Mouse (Mus musculus): ENCODE measurements around the gene Lkaaear1. TPM values are rescaled to one million over a fixed set of nuclear protein-coding genes. Genes with fewer than 3 reads are reported as not detected.
A peak's percentile ranks its signal among the peaks of the same experiment; 100 is the strongest.

Gene Lkaaear1
- polyA plus RNA-seq, 1 experiment from 2014 or later: not detected

- ATAC-seq (ENCODE audit: low FRiP score, low read depth): no peak
- 3% methylated on average over 56 of the region's 56 CpGs for WGBS
- Histone ChIP-seq H3K27me3 (peaks cover 66% of the 10 kb centered on the region), H3K27ac (no peak overlapping the region), H3K4me2 (replicated peaks) (peak overlapping the region; percentile 85), H3K9ac (peak overlapping the region; percentile 64), H3K4me1 (peaks cover 31% of the 10 kb centered on the region), H3K9me3 (no peaks in the 10 kb centered on the region), H3K4me3 (peak overlapping the region; percentile 55), H3K36me3 (no peaks in the 10 kb centered on the region)
These were observed 27.8 kb downstream of the Lkaaear1 start for GRCm38 (mm10) chr2:181670285-181670912.

GRCm38 (mm10) chr2:181663298-181663630, 35.0 kb downstream of the Lkaaear1 start:
- no peak overlapping the region for H3K9ac ChIP-seq
- H3K36me3 ChIP-seq: no peaks in the 10 kb centered on the region
- no peak overlapping the region for H3K27ac ChIP-seq
- peaks cover 5% of the 10 kb centered on the region for H3K27me3 ChIP-seq
- no peak overlapping the region for H3K4me3 ChIP-seq
- peak; percentile 7; the same call in 1 of the 2 replicates for ATAC-seq (ENCODE audit: low FRiP score, low read depth)
- no peaks in the 10 kb centered on the region for H3K9me3 ChIP-seq
- H3K4me2 ChIP-seq (replicated peaks): no peak overlapping the region
- 29% methylated on average over 4 of the region's 4 CpGs for WGBS
- peaks cover 19% of the 10 kb centered on the region for H3K4me1 ChIP-seq

- no peak for ATAC-seq (ENCODE audit: low FRiP score, low read depth)
- 0 out of 2 replicates have a peak, but pooled peaks cover under 1% of the 10 kb centered on the region for H3K27me3 ChIP-seq
- H3K4me1 ChIP-seq: peaks cover 19% of the 10 kb centered on the region
- no peaks in the 10 kb centered on the region for H3K36me3 ChIP-seq
- no peak overlapping the region for H3K9ac ChIP-seq
- H3K4me3 ChIP-seq: no peak overlapping the region
- H3K4me2 ChIP-seq (replicated peaks): no peak overlapping the region
- no peak overlapping the region for H3K27ac ChIP-seq
- H3K9me3 ChIP-seq: no peaks in the 10 kb centered on the region
- WGBS: 72% methylated on average over 3 of the region's 3 CpGs
These were observed 35.5 kb downstream of the Lkaaear1 start for GRCm38 (mm10) chr2:181662620-181663297.

GRCm38 (mm10) chr2:181659609-181660055, 38.6 kb downstream of the Lkaaear1 start:
- H3K9me3 ChIP-seq: no peaks in the 10 kb centered on the region
- H3K4me2 ChIP-seq (replicated peaks): 0 out of 2 replicates have a peak overlapping the region, but pooled peaks have one; percentile 11
- H3K27ac ChIP-seq: no peak overlapping the region
- 9% methylated on average over 9 of the region's 9 CpGs for WGBS
- no peak overlapping the region for H3K4me3 ChIP-seq
- H3K4me1 ChIP-seq: peaks cover 33% of the 10 kb centered on the region
- H3K36me3 ChIP-seq: peaks cover 29% of the 10 kb centered on the region
- peak; percentile 38 for ATAC-seq (ENCODE audit: low FRiP score, low read depth)
- no peak overlapping the region for H3K9ac ChIP-seq
- no peaks in the 10 kb centered on the region for H3K27me3 ChIP-seq

DNA sequence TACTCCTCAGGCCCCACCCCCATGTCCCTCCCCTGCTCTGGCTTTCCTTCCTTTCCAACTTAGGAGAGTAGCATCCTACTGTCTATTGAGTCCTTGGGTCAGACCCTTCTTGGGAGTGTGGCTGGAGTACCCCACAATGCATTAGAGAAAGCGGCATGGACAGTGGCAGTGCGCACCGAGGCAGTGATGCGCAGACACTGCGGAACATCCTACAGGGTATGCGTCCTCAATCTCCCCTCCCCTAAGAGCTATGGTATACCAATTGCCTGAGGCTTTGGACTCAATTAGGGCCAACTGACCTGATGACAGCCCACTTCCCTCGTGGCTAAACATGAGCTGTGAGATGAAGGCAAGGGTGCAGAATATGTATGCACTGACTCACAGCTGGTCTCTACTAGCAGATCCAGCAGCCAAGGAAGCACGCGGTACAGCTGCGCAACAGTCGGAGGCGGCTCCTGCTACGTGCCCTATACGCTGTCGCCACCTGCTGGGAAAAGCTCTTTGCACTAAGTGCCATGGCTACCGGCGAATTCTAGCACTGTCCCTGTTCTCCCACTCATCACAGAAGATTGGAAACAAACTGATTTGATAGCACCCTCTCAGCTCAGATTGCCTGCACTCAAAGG, 39.2 kb downstream of the Lkaaear1 start:
- H3K27ac ChIP-seq: no peak overlapping the region
- no peak overlapping the region for H3K9ac ChIP-seq
- ATAC-seq (ENCODE audit: low FRiP score, low read depth): peak; percentile 37; the same call in 1 of the 2 replicates
- H3K4me3 ChIP-seq: no peak overlapping the region
- no peaks in the 10 kb centered on the region for H3K27me3 ChIP-seq
- H3K9me3 ChIP-seq: no peaks in the 10 kb centered on the region
- 40% methylated on average over 17 of the region's 17 CpGs for WGBS
- H3K4me1 ChIP-seq: peaks cover 33% of the 10 kb centered on the region
- H3K4me2 ChIP-seq (replicated peaks): 0 out of 2 replicates have a peak overlapping the region, but pooled peaks have one; percentile 11
- H3K36me3 ChIP-seq: peaks cover 34% of the 10 kb centered on the region

GRCm38 (mm10) chr2:181658528-181658927, 39.7 kb downstream of the Lkaaear1 start:
- no peaks in the 10 kb centered on the region for H3K9me3 ChIP-seq
- H3K4me1 ChIP-seq: peaks cover 33% of the 10 kb centered on the region
- no peak overlapping the region for H3K9ac ChIP-seq
- peaks cover 39% of the 10 kb centered on the region for H3K36me3 ChIP-seq
- 85% methylated on average over 7 of the region's 7 CpGs for WGBS
- ATAC-seq (ENCODE audit: low FRiP score, low read depth): no peak
- H3K27ac ChIP-seq: no peak overlapping the region
- H3K4me2 ChIP-seq (replicated peaks): no peak overlapping the region
- no peak overlapping the region for H3K4me3 ChIP-seq
- no peaks in the 10 kb centered on the region for H3K27me3 ChIP-seq

DNA sequence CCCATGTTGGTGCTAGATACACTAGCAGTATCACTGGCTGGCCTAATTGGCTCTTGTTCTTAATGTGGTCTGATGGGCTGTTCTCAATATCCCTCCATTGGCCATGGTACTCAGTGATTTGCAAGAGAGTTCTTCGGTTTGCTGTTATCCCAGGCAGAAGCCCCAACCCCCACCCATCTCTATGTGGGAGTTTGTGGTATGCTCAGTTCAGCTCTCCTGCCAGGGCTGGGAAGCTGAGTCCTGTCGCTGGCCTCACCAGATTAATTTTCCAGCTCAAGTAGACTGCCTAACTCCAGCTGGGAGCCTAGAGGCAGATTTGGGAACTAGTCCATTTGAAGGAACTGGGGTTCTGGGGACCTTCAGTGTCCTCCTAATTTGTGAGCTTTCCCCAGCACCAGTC, 40.8 kb downstream of the Lkaaear1 start:
- no peak overlapping the region for H3K27ac ChIP-seq
- H3K4me3 ChIP-seq: no peak overlapping the region
- H3K36me3 ChIP-seq: peaks cover 50% of the 10 kb centered on the region
- peaks cover 33% of the 10 kb centered on the region for H3K4me1 ChIP-seq
- no peak overlapping the region for H3K4me2 ChIP-seq (replicated peaks)
- H3K9ac ChIP-seq: no peak overlapping the region
- ATAC-seq (ENCODE audit: low FRiP score, low read depth): no peak
- 64% methylated on average over 2 of the region's 2 CpGs for WGBS
- H3K27me3 ChIP-seq: no peaks in the 10 kb centered on the region
- H3K9me3 ChIP-seq: no peaks in the 10 kb centered on the region

DNA sequence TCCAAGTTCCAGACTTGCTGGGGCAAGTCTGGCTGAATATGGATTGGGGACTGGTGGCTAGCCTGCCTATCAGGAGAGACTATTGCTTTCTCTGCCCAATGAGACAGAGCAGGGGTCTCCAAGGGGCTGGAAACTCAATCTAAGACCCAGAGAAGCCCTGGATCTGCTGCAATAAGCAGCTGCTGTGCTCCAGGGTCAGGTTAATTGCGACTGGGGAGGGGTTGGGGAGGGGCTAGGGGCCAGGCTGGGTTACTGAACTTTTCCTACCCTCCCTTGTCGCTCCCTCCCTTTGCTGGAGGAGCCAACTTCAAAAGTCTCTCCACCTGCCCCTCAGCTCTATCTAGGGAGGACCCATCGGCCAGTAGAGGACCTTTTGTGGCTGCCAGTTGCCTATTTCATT, 41.5 kb downstream of the Lkaaear1 start, which contains the start of gene Gm29797:
Gene Gm29797 (plus strand): TSS at position 301 of the 400 bp plus-strand sequence.
- 40% methylated on average over 3 of the region's 3 CpGs for WGBS
- peaks cover 30% of the 10 kb centered on the region for H3K4me1 ChIP-seq
- H3K9ac ChIP-seq: no peak within 1 kb of the TSS
- H3K27ac ChIP-seq: no peak within 1 kb of the TSS
- no peak for ATAC-seq (ENCODE audit: low FRiP score, low read depth)
- no peak within 1 kb of the TSS for H3K4me2 ChIP-seq (replicated peaks)
- H3K4me3 ChIP-seq: no peak within 1 kb of the TSS
- no peaks in the 10 kb centered on the region for H3K27me3 ChIP-seq
- H3K9me3 ChIP-seq: no peaks in the 10 kb centered on the region
- peaks cover 57% of the 10 kb centered on the region for H3K36me3 ChIP-seq

DNA sequence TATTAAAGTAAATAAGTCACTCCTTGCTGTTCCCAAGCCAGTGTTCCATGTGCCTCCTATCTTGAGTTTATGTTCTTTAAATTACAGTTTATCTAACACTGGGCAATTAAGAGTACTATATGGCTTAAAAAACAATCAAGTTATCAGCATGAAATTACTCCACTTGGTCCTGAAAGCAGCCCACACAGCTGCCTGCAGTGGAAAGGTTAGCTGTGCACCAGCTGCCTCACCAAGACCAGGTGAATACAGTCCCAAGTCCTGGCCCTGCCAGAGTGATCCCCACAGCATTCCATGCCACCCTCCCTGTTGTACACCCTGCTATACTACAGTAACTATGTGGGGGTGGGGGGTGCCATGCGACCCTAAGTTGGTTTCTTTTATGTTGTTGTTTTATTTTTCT, 44.7 kb downstream of the Lkaaear1 start:
- no peak overlapping the region for H3K4me3 ChIP-seq
- H3K4me1 ChIP-seq: peaks cover 14% of the 10 kb centered on the region
- no peak for ATAC-seq (ENCODE audit: low FRiP score, low read depth)
- no peak overlapping the region for H3K9ac ChIP-seq
- H3K27ac ChIP-seq: no peak overlapping the region
- no peaks in the 10 kb centered on the region for H3K9me3 ChIP-seq
- 90% methylated on average over 1 of the region's 1 CpGs for WGBS
- peaks cover 88% of the 10 kb centered on the region for H3K36me3 ChIP-seq
- no peaks in the 10 kb centered on the region for H3K27me3 ChIP-seq
- H3K4me2 ChIP-seq (replicated peaks): no peak overlapping the region

- ATAC-seq (ENCODE audit: low FRiP score, low read depth): no peak
- peaks cover 14% of the 10 kb centered on the region for H3K4me1 ChIP-seq
- no peak overlapping the region for H3K27ac ChIP-seq
- no peaks in the 10 kb centered on the region for H3K9me3 ChIP-seq
- no peak overlapping the region for H3K4me2 ChIP-seq (replicated peaks)
- H3K36me3 ChIP-seq: peaks cover 93% of the 10 kb centered on the region
- H3K9ac ChIP-seq: no peak overlapping the region
- no peak overlapping the region for H3K4me3 ChIP-seq
- no peaks in the 10 kb centered on the region for H3K27me3 ChIP-seq
These were observed 45.2 kb downstream of the Lkaaear1 start for GRCm38 (mm10) chr2:181653065-181653464.

GRCm38 (mm10) chr2:181648926-181649325, 49.3 kb downstream of the Lkaaear1 start:
- Histone ChIP-seq H3K9me3 (no peaks in the 10 kb centered on the region), H3K9ac (no peak overlapping the region), H3K4me3 (no peak overlapping the region), H3K36me3 (peaks cover 88% of the 10 kb centered on the region), H3K27ac (no peak overlapping the region), H3K4me1 (peaks cover 16% of the 10 kb centered on the region), H3K27me3 (no peaks in the 10 kb centered on the region), H3K4me2 (replicated peaks) (no peak overlapping the region)
- ATAC-seq (ENCODE audit: low FRiP score, low read depth): no peak
- 86% methylated on average over 10 of the region's 10 CpGs for WGBS
